In the genomic region with DNA sequence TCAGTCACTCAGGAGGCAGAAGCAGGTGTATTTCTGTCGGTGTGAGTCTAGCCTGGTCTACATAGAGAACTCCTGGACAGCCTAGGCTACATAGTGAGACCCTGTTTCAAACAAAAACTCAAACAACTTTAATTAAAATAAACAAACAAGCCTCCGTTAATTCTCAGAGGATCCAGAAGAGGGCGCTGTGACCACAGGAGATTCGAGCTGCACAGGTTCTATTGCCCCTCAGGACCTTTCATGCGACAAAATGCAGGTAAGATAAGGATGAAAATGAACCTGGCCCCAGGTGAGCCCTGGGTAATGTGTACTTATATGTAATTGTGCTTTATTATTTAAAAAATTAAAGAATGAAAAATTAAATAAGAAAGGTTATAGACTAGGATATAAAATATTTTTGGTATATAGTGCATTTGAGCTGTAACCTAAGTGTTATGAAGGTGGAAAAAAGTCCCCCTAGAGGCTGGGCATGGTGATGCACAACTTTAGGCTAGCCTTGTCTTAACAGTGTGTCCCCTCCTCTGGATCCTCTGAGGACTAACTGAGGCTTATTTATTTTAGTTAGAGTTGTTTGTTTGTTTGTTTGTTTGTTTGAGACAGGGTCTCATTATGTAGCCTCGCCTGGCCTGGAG, we compare ENCODE assay signal across 10 mouse cellular contexts. TPM values are rescaled to one million over a fixed set of nuclear protein-coding genes. Genes with fewer than 3 reads are reported as not detected.
A peak's percentile ranks its signal among the peaks of the same experiment; 100 is the strongest.
DNase-seq lines count a peak whose midpoint lies in the region; ATAC-seq and TF ChIP-seq lines count a peak whose summit lies in the region.
"Had no signal": no experiment of that assay in that cellular context is flagged by ENCODE, and none has a peak within 500 bp of the region (broad histone marks: within the 10 kb centered on the region; RNA-seq: fewer than 3 reads in every experiment).

No protein-coding gene starts in this region.

- H3K27me3 ChIP-seq in cerebellum, adult 2 months (ENCODE audit: control insufficient read depth, insufficient read depth, low read length) = no peaks in the 10 kb centered on the region
- H3K27me3 ChIP-seq in liver, adult 2 months (ENCODE audit: control insufficient read depth, insufficient read depth, low read length) = peaks cover 5% of the 10 kb centered on the region; the same call in 1 of the 2 replicates
- H3K27me3 ChIP-seq in liver, embryonic 11.5 days (replicated peaks; ENCODE audit: control insufficient read depth, insufficient read depth, low read length) = peaks cover 8% of the 10 kb centered on the region
- H3K27me3 ChIP-seq: neural tube, embryonic 12.5 days had no signal

- H3K4me1 ChIP-seq in cerebellum, adult 2 months (ENCODE audit: control insufficient read depth, insufficient read depth, low read length) = no peaks in the 10 kb centered on the region
- no peaks in the 10 kb centered on the region for H3K4me1 ChIP-seq in liver, adult 2 months (ENCODE audit: control insufficient read depth, insufficient read depth, low read length)
- H3K4me1 ChIP-seq in liver, embryonic 11.5 days (replicated peaks; ENCODE audit: control insufficient read depth, insufficient read depth, low read length) = no peaks in the 10 kb centered on the region
- H3K4me1 ChIP-seq: neural tube, embryonic 12.5 days had no signal

- ATAC-seq in liver, embryonic 11.5 days (replicated peaks; ENCODE audit: low FRiP score) = no peak

- no peaks in the 10 kb centered on the region for H3K79me2 ChIP-seq in liver, adult 2 months (ENCODE audit: control insufficient read depth, insufficient read depth, low read length)

- WGBS in cerebellum, adult 2 months = 10% methylated on average over 6 of the region's 6 CpGs
- WGBS in liver, adult 2 months = 8% methylated on average over 6 of the region's 6 CpGs
- 10% methylated on average over 6 of the region's 6 CpGs for WGBS in liver, embryonic 11.5 days

- H3K4me3 ChIP-seq in cerebellum, adult 2 months (replicated peaks; ENCODE audit: insufficient read depth, low read depth, low read length) = no peak overlapping the region
- H3K4me3 ChIP-seq in liver, adult 2 months (ENCODE audit: insufficient read depth, low read depth, low read length) = no peak overlapping the region
- H3K4me3 ChIP-seq in liver, embryonic 11.5 days (ENCODE audit: low read depth, low read length) = no peak overlapping the region
- H3K4me3 ChIP-seq: neural tube, embryonic 12.5 days had no signal

- H3K36me3 ChIP-seq in liver, adult 2 months (ENCODE audit: control insufficient read depth, insufficient read depth, low read length) = no peaks in the 10 kb centered on the region
- H3K36me3 ChIP-seq in liver, embryonic 11.5 days (ENCODE audit: control insufficient read depth, insufficient read depth, low read length) = no peaks in the 10 kb centered on the region
- H3K36me3 ChIP-seq: G1E; neural tube, embryonic 12.5 days had no signal

- no peaks in the 10 kb centered on the region; the same call in 1 of the 2 replicates for H3K9me3 ChIP-seq in liver, embryonic 11.5 days (ENCODE audit: control insufficient read depth, low read length)

- peak; percentile 22 to 43 for DNase-seq in cerebellum, adult 2 months
- no peak for DNase-seq in cerebellum, adult 11 months
- peak; percentile 27 for DNase-seq in liver, adult 2 months (ENCODE audit: extremely low read depth, low read depth, low spot score)
- no peak for DNase-seq in liver, embryonic 11.5 days (ENCODE audit: low spot score)
- peak; percentile 54 for DNase-seq in c-Kit-positive CD71-negative TER-119-negative erythroid progenitor cells, embryonic 14.5 days (ENCODE audit: low read depth)
- DNase-seq in retina, embryonic 14.5 days (ENCODE audit: low spot score) = peak; percentile 63
- DNase-seq in right cerebral cortex, adult 2 months (ENCODE audit: low spot score in 2 of 2) = no peak
- DNase-seq in urinary bladder, adult 2 months (ENCODE audit: low spot score) = no peak

- TF ChIP-seq POLR2A in cerebellum, adult 2 months (IDR thresholded peaks at IDR 0.05; ENCODE audit: borderline replicate concordance, insufficient read depth, low read length) = no peak
- TF ChIP-seq POLR2A in liver, adult 2 months (IDR thresholded peaks at IDR 0.05; ENCODE audit: extremely low read depth, insufficient read depth, low read length) = no peak

- H3K9ac ChIP-seq in liver, adult 2 months (ENCODE audit: low read depth, low read length) = no peak overlapping the region
- no peak overlapping the region for H3K9ac ChIP-seq in liver, embryonic 11.5 days (ENCODE audit: low read depth, low read length)
- H3K9ac ChIP-seq: neural tube, embryonic 12.5 days had no signal

- H3K4me2 ChIP-seq in liver, embryonic 11.5 days = no peak overlapping the region
- H3K4me2 ChIP-seq: neural tube, embryonic 12.5 days had no signal

- H3K27ac ChIP-seq in cerebellum, adult 2 months (ENCODE audit: insufficient read depth, low read length) = no peak overlapping the region
- no peak overlapping the region for H3K27ac ChIP-seq in liver, adult 2 months (replicated peaks; ENCODE audit: insufficient read depth, low read depth, low read length)
- no peak overlapping the region for H3K27ac ChIP-seq in liver, embryonic 11.5 days (ENCODE audit: low read depth, low read length)
- H3K27ac ChIP-seq: neural tube, embryonic 12.5 days had no signal

- TF ChIP-seq CTCF in cerebellum, adult 2 months (IDR thresholded peaks at IDR 0.05; ENCODE audit: borderline replicate concordance, insufficient read depth, low read depth, low read length) = peak; percentile 64; the same call in 1 of the 2 replicates
- TF ChIP-seq CTCF in liver, adult 2 months (IDR thresholded peaks at IDR 0.05; ENCODE audit: low read depth, low read length) = peak; percentile 60

RNA-seq across cellular contexts. Expression of gene Bcan, which starts 10.7 kb away (rescaled TPM):
- 357 and 400 TPM in 2 replicates for polyA plus RNA-seq in cerebellum, adult 2 months (2012; rRNA removed)
- 0.13 TPM in 1 of 2 replicates, not detected in the other for total RNA-seq in liver, adult 2 months (2014; rRNA removed)
- polyA plus RNA-seq in liver, adult 2 months (2012; rRNA removed) = not detected in 2 replicates
- polyA plus RNA-seq in liver, embryonic 11.5 days (2014; fragmentation: Nextera tagmentation; extraction: Ambion mirVana) = 0.08 TPM in 1 of 2 replicates, not detected in the other
- polyA plus RNA-seq in urinary bladder, adult 2 months (2012; rRNA removed) = 0.15 and 0.28 TPM in 2 replicates
- total RNA-seq: G1E had no signal
- polyA plus RNA-seq: G1E had no signal

RNA-seq across cellular contexts. Expression of gene Hapln2, which starts 16.6 kb away (rescaled TPM):
- polyA plus RNA-seq in cerebellum, adult 2 months (2012; rRNA removed) = 103 and 112 TPM in 2 replicates
- total RNA-seq in liver, adult 2 months (2014; rRNA removed) = not detected in 2 replicates
- not detected in 2 replicates for polyA plus RNA-seq in liver, adult 2 months (2012; rRNA removed)
- not detected in 2 replicates for polyA plus RNA-seq in liver, embryonic 11.5 days (2014; fragmentation: Nextera tagmentation; extraction: Ambion mirVana)
- 0.06 TPM in 1 of 2 replicates, not detected in the other for polyA plus RNA-seq in urinary bladder, adult 2 months (2012; rRNA removed)
- total RNA-seq: G1E had no signal
- polyA plus RNA-seq: G1E had no signal

RNA-seq across cellular contexts. Expression of gene Gpatch4, which starts 32.2 kb away (rescaled TPM):
- polyA plus RNA-seq in cerebellum, adult 2 months (2012; rRNA removed) = 11.4 and 14.4 TPM in 2 replicates
- 4.2 and 5.7 TPM in 2 replicates for total RNA-seq in liver, adult 2 months (2014; rRNA removed)
- 4.1 and 4.3 TPM in 2 replicates for polyA plus RNA-seq in liver, adult 2 months (2012; rRNA removed)
- polyA plus RNA-seq in liver, embryonic 11.5 days (2014; fragmentation: Nextera tagmentation; extraction: Ambion mirVana) = 60.6 and 60.7 TPM in 2 replicates
- polyA plus RNA-seq in urinary bladder, adult 2 months (2012; rRNA removed) = 5.6 and 9.7 TPM in 2 replicates

RNA-seq across cellular contexts. Expression of gene Nes, which starts 39.9 kb away (rescaled TPM):
- polyA plus RNA-seq in cerebellum, adult 2 months (2012; rRNA removed) = 2.7 and 3.4 TPM in 2 replicates
- 0.65 and 0.74 TPM in 2 replicates for total RNA-seq in liver, adult 2 months (2014; rRNA removed)
- polyA plus RNA-seq in liver, adult 2 months (2012; rRNA removed) = 0.53 and 0.55 TPM in 2 replicates
- 4.9 and 5.8 TPM in 2 replicates for polyA plus RNA-seq in liver, embryonic 11.5 days (2014; fragmentation: Nextera tagmentation; extraction: Ambion mirVana)
- polyA plus RNA-seq in urinary bladder, adult 2 months (2012; rRNA removed) = 3.7 and 5.3 TPM in 2 replicates

RNA-seq across cellular contexts. Expression of gene Naxe, which starts 47.5 kb away (rescaled TPM):
- 118 and 120 TPM in 2 replicates for polyA plus RNA-seq in cerebellum, adult 2 months (2012; rRNA removed)
- total RNA-seq in liver, adult 2 months (2014; rRNA removed) = 99.6 and 105 TPM in 2 replicates
- 84.1 and 94.0 TPM in 2 replicates for polyA plus RNA-seq in liver, adult 2 months (2012; rRNA removed)
- polyA plus RNA-seq in liver, embryonic 11.5 days (2014; fragmentation: Nextera tagmentation; extraction: Ambion mirVana) = 98.7 and 106 TPM in 2 replicates
- polyA plus RNA-seq in urinary bladder, adult 2 months (2012; rRNA removed) = 90.2 and 91.1 TPM in 2 replicates

Comparison
In these comparisons a context has a peak if more than half of its experiments do, and no peak if none do; other contexts are left out.
1. DNase-seq: peak in cerebellum, adult 2 months (2 of 2), liver, adult 2 months (single experiment), c-Kit-positive CD71-negative TER-119-negative erythroid progenitor cells, embryonic 14.5 days (single experiment) and retina, embryonic 14.5 days (single experiment); none in cerebellum, adult 11 months (single experiment), liver, embryonic 11.5 days (single experiment), right cerebral cortex, adult 2 months (0 of 2) and urinary bladder, adult 2 months (single experiment).
2. RNA of gene Bcan, which starts 10.7 kb away (polyA plus RNA-seq): 357 to 400 TPM in cerebellum, adult 2 months; 0.15 to 0.28 TPM in urinary bladder, adult 2 months, not detected in liver, adult 2 months and 0.08 TPM in liver, embryonic 11.5 days; every median in the first group is over 100 times any median in the second.
3. RNA of gene Hapln2, which starts 16.6 kb away (polyA plus RNA-seq): 103 to 112 TPM in cerebellum, adult 2 months; 0.06 TPM in urinary bladder, adult 2 months, not detected in liver, adult 2 months and not detected in liver, embryonic 11.5 days; every median in the first group is over 10 times any median in the second.